Mouse (Mus musculus): ENCODE results near the gene Vav2. TPM values are rescaled to one million over a fixed set of nuclear protein-coding genes. Genes with fewer than 3 reads are reported as not detected.

The Vav2 gene
- polyA plus RNA-seq, 1 experiment from 2014 or later, result 8.6 TPM

- ATAC-seq (ENCODE audit: low read depth), result no peak
- Histone ChIP-seq H3K27ac (ENCODE audit: low read length) (no peak overlapping the region), H3K36me3 (ENCODE audit: control insufficient read depth, insufficient read depth, low read length) (no peaks in the 10 kb centered on the region), H3K9me3 (ENCODE audit: control insufficient read depth, low read length) (no peaks in the 10 kb centered on the region), H3K27me3 (ENCODE audit: control insufficient read depth, insufficient read depth, low read depth, low read length) (no peaks in the 10 kb centered on the region), H3K4me1 (replicated peaks; ENCODE audit: control insufficient read depth, insufficient read depth, low read length) (peaks cover 3% of the 10 kb centered on the region; the same call in 1 of the 2 replicates), H3K4me3 (ENCODE audit: low read length) (no peak overlapping the region), H3K9ac (ENCODE audit: low read length) (no peak overlapping the region), H3K4me2 (ENCODE audit: low read depth, low read length) (no peak overlapping the region)
- 89% methylated on average over 5 of the region's 5 CpGs for WGBS
Observed at GRCm38 (mm10) chr2:27314269-27314668, 112.6 kb downstream of the Vav2 start.

DNA sequence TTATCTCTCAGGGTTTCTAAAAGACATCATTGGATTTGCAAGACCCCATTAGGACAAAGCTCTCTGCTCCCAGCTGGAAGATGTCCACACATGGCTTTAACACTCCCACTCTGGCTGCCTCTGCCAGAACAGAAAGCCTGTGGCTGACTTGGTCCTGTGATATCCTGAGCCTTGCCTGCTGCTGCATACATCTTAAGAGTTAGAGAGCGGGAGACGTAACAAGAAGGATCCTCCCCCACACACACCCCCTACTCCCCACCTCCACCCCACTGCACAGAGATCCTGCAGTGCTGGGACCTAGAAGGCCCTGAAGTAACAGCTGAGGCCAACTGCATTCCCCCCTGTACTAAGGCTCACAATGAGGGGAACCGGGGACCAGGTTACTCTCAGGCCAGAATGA is 114.3 kb downstream of the Vav2 start:
- 42% methylated on average over 3 of the region's 3 CpGs for WGBS
- Histone ChIP-seq H3K4me2 (ENCODE audit: low read depth, low read length) (no peak overlapping the region), H3K9ac (ENCODE audit: low read length) (no peak overlapping the region), H3K36me3 (ENCODE audit: control insufficient read depth, insufficient read depth, low read length) (no peaks in the 10 kb centered on the region), H3K4me3 (ENCODE audit: low read length) (no peak overlapping the region), H3K27me3 (ENCODE audit: control insufficient read depth, insufficient read depth, low read depth, low read length) (no peaks in the 10 kb centered on the region), H3K27ac (ENCODE audit: low read length) (peak overlapping the region; percentile 30; the same call in 1 of the 2 replicates), H3K9me3 (ENCODE audit: control insufficient read depth, low read length) (no peaks in the 10 kb centered on the region), H3K4me1 (replicated peaks; ENCODE audit: control insufficient read depth, insufficient read depth, low read length) (peaks cover 14% of the 10 kb centered on the region)
- peak; percentile 88 for ATAC-seq (ENCODE audit: low read depth)

GRCm38 (mm10) chr2:27311606-27312005 is 115.2 kb downstream of the Vav2 start:
- H3K4me2 ChIP-seq (ENCODE audit: low read depth, low read length), result no peak overlapping the region
- peak overlapping the region; percentile 2; the same call in 1 of the 2 replicates for H3K27ac ChIP-seq (ENCODE audit: low read length)
- ATAC-seq (ENCODE audit: low read depth), result no peak
- no peaks in the 10 kb centered on the region for H3K27me3 ChIP-seq (ENCODE audit: control insufficient read depth, insufficient read depth, low read depth, low read length)
- no peaks in the 10 kb centered on the region for H3K9me3 ChIP-seq (ENCODE audit: control insufficient read depth, low read length)
- 85% methylated on average over 3 of the region's 3 CpGs for WGBS
- H3K36me3 ChIP-seq (ENCODE audit: control insufficient read depth, insufficient read depth, low read length), result no peaks in the 10 kb centered on the region
- H3K9ac ChIP-seq (ENCODE audit: low read length), result no peak overlapping the region
- H3K4me1 ChIP-seq (replicated peaks; ENCODE audit: control insufficient read depth, insufficient read depth, low read length), result peaks cover 14% of the 10 kb centered on the region
- no peak overlapping the region for H3K4me3 ChIP-seq (ENCODE audit: low read length)

DNA sequence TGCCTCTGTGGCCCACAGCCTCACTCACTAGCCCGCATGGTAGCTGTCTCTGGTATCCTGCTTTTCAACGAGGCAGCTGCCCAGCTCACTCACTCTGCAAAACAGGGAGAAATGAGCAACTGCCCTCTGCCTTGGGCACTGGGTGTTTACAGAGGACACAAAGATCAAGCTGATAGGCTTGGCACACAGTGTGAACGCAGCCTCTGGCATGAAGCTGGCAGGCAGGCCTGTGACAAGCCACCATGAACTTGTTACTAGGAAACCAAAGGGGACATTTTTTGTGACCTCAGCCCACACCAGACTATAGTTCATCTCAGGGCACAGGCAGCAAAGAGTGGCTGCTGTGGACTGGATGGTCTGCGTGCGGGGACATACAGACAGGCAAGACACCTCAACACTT is 115.9 kb downstream of the Vav2 start:
- no peak for ATAC-seq (ENCODE audit: low read depth)
- Histone ChIP-seq H3K9me3 (ENCODE audit: control insufficient read depth, low read length) (no peaks in the 10 kb centered on the region), H3K27ac (ENCODE audit: low read length) (no peak overlapping the region), H3K36me3 (ENCODE audit: control insufficient read depth, insufficient read depth, low read length) (no peaks in the 10 kb centered on the region), H3K27me3 (ENCODE audit: control insufficient read depth, insufficient read depth, low read depth, low read length) (no peaks in the 10 kb centered on the region), H3K4me2 (ENCODE audit: low read depth, low read length) (no peak overlapping the region), H3K4me3 (ENCODE audit: low read length) (no peak overlapping the region), H3K9ac (ENCODE audit: low read length) (no peak overlapping the region), H3K4me1 (replicated peaks; ENCODE audit: control insufficient read depth, insufficient read depth, low read length) (peaks cover 14% of the 10 kb centered on the region)
- WGBS, result 81% methylated on average over 5 of the region's 5 CpGs

DNA sequence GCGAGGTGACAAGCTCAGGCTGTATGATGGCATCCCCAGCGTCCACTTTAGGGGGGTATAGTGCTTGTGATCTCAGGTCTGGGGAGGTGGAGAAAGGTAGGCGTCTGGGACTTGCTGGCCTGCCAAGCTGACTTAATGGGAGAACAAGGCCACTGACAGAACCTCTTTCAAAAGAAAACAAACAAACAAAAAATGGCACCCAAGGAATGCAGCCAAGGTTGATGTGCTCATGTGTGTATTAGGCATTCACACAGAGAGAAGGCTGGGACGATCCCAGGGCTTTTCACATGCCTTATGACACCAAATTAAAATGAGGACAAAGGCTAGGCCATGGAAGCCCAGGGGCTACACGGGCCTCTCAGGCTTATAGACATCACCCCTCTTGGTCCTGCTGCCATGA is 116.6 kb downstream of the Vav2 start:
- Histone ChIP-seq H3K4me3 (ENCODE audit: low read length) (no peak overlapping the region), H3K27ac (ENCODE audit: low read length) (no peak overlapping the region), H3K9me3 (ENCODE audit: control insufficient read depth, low read length) (no peaks in the 10 kb centered on the region), H3K9ac (ENCODE audit: low read length) (no peak overlapping the region), H3K36me3 (ENCODE audit: control insufficient read depth, insufficient read depth, low read length) (no peaks in the 10 kb centered on the region), H3K4me1 (replicated peaks; ENCODE audit: control insufficient read depth, insufficient read depth, low read length) (peaks cover 15% of the 10 kb centered on the region), H3K27me3 (ENCODE audit: control insufficient read depth, insufficient read depth, low read depth, low read length) (no peaks in the 10 kb centered on the region), H3K4me2 (ENCODE audit: low read depth, low read length) (no peak overlapping the region)
- 80% methylated on average over 5 of the region's 5 CpGs for WGBS
- no peak for ATAC-seq (ENCODE audit: low read depth)

- Histone ChIP-seq H3K27me3 (ENCODE audit: control insufficient read depth, insufficient read depth, low read depth, low read length) (no peaks in the 10 kb centered on the region), H3K4me1 (replicated peaks; ENCODE audit: control insufficient read depth, insufficient read depth, low read length) (peaks cover 22% of the 10 kb centered on the region), H3K27ac (ENCODE audit: low read length) (no peak overlapping the region), H3K4me2 (ENCODE audit: low read depth, low read length) (no peak overlapping the region), H3K9me3 (ENCODE audit: control insufficient read depth, low read length) (no peaks in the 10 kb centered on the region), H3K9ac (ENCODE audit: low read length) (no peak overlapping the region), H3K4me3 (ENCODE audit: low read length) (no peak overlapping the region), H3K36me3 (ENCODE audit: control insufficient read depth, insufficient read depth, low read length) (no peaks in the 10 kb centered on the region)
- 82% methylated on average over 8 of the region's 8 CpGs for WGBS
- ATAC-seq (ENCODE audit: low read depth), result no peak
Observed at GRCm38 (mm10) chr2:27306628-27307027, 120.2 kb downstream of the Vav2 start.

- Histone ChIP-seq H3K9me3 (ENCODE audit: control insufficient read depth, low read length) (no peaks in the 10 kb centered on the region), H3K4me3 (ENCODE audit: low read length) (no peak overlapping the region), H3K4me1 (replicated peaks; ENCODE audit: control insufficient read depth, insufficient read depth, low read length) (peaks cover 22% of the 10 kb centered on the region), H3K36me3 (ENCODE audit: control insufficient read depth, insufficient read depth, low read length) (no peaks in the 10 kb centered on the region), H3K4me2 (ENCODE audit: low read depth, low read length) (no peak overlapping the region), H3K27ac (ENCODE audit: low read length) (no peak overlapping the region), H3K27me3 (ENCODE audit: control insufficient read depth, insufficient read depth, low read depth, low read length) (no peaks in the 10 kb centered on the region), H3K9ac (ENCODE audit: low read length) (no peak overlapping the region)
- peak; percentile 56; the same call in 1 of the 2 replicates for ATAC-seq (ENCODE audit: low read depth)
- WGBS, result 36% methylated on average over 13 of the region's 13 CpGs
Observed at GRCm38 (mm10) chr2:27304741-27305140, 122.1 kb downstream of the Vav2 start.

DNA sequence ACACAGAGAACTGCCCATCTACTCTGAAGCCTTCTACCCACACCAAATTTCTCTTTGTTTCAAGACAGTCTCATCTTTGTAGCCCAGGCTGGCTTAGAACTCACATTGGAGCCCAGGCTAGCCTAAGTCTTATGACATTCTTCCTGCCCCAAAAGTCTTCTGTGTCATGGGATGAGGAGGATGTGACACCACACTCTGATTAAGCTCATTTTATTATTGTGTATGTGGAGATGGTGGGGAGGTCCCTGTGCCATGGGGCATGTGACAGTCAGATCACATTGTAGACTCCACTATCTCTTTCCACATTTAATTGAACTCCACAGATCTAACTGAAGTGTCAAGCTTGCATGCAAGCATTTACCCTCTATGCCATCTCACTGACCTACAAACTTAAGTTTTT is 122.8 kb downstream of the Vav2 start:
- H3K9me3 ChIP-seq (ENCODE audit: control insufficient read depth, low read length), result no peaks in the 10 kb centered on the region
- H3K27me3 ChIP-seq (ENCODE audit: control insufficient read depth, insufficient read depth, low read depth, low read length), result no peaks in the 10 kb centered on the region
- no peak overlapping the region for H3K9ac ChIP-seq (ENCODE audit: low read length)
- H3K4me2 ChIP-seq (ENCODE audit: low read depth, low read length), result no peak overlapping the region
- peaks cover 22% of the 10 kb centered on the region for H3K4me1 ChIP-seq (replicated peaks; ENCODE audit: control insufficient read depth, insufficient read depth, low read length)
- H3K36me3 ChIP-seq (ENCODE audit: control insufficient read depth, insufficient read depth, low read length), result no peaks in the 10 kb centered on the region
- H3K4me3 ChIP-seq (ENCODE audit: low read length), result no peak overlapping the region
- H3K27ac ChIP-seq (ENCODE audit: low read length), result no peak overlapping the region
- ATAC-seq (ENCODE audit: low read depth), result no peak

- WGBS, result 76% methylated on average over 12 of the region's 12 CpGs
- H3K27me3 ChIP-seq (ENCODE audit: control insufficient read depth, insufficient read depth, low read depth, low read length), result no peaks in the 10 kb centered on the region
- H3K27ac ChIP-seq (ENCODE audit: low read length), result no peak overlapping the region
- no peaks in the 10 kb centered on the region for H3K9me3 ChIP-seq (ENCODE audit: control insufficient read depth, low read length)
- no peak for ATAC-seq (ENCODE audit: low read depth)
- no peak overlapping the region for H3K4me2 ChIP-seq (ENCODE audit: low read depth, low read length)
- H3K4me1 ChIP-seq (replicated peaks; ENCODE audit: control insufficient read depth, insufficient read depth, low read length), result peaks cover 12% of the 10 kb centered on the region
- no peak overlapping the region for H3K4me3 ChIP-seq (ENCODE audit: low read length)
- H3K9ac ChIP-seq (ENCODE audit: low read length), result no peak overlapping the region
- H3K36me3 ChIP-seq (ENCODE audit: control insufficient read depth, insufficient read depth, low read length), result no peaks in the 10 kb centered on the region
Observed at GRCm38 (mm10) chr2:27301444-27302111, 125.3 kb downstream of the Vav2 start.
